ENCODE assay signal across 14 mouse cellular contexts in genomic region chr13:69792541-69793009, GRCm38 (mm10). TPM values are rescaled to one million over a fixed set of nuclear protein-coding genes. Genes with fewer than 3 reads are reported as not detected.
A peak's percentile ranks its signal among the peaks of the same experiment; 100 is the strongest.
DNase-seq lines count a peak whose midpoint lies in the region; ATAC-seq lines count a peak whose summit lies in the region.
"Had no signal": no experiment of that assay in that cellular context is flagged by ENCODE, and none has a peak within 500 bp of the region (broad histone marks: within the 10 kb centered on the region; RNA-seq: fewer than 3 reads in every experiment).

No protein-coding gene starts in this region.

- ATAC-seq in kidney, embryonic 14.5 days (ENCODE audit: low FRiP score, low TSS enrichment), result 0 out of 2 replicates have a peak, but pooled peaks have one; percentile 41
- peak; percentile 67; the same call in 1 of the 2 replicates for ATAC-seq in hindbrain, embryonic 15.5 days (ENCODE audit: low FRiP score, low read depth)
- no peak for ATAC-seq in monocyte, adult 5-6 weeks (replicated peaks; ENCODE audit: insufficient number of reproducible peaks, low FRiP score, low TSS enrichment, poor library complexity, severe bottlenecking)
- ATAC-seq: activated CD4-positive, CD25-positive, alpha-beta regulatory T cell, adult 4 months; liver, postnatal 0 days had no signal

- H3K36me3 ChIP-seq in kidney, embryonic 14.5 days (ENCODE audit: control insufficient read depth, insufficient read depth, low read length), result no peaks in the 10 kb centered on the region
- H3K36me3 ChIP-seq in hindbrain, embryonic 15.5 days, result no peaks in the 10 kb centered on the region

- H3K4me2 ChIP-seq in kidney, embryonic 14.5 days (replicated peaks; ENCODE audit: low read depth, low read length), result no peak overlapping the region
- H3K4me2 ChIP-seq in hindbrain, embryonic 15.5 days, result peak overlapping the region; percentile 22

- H3K9ac ChIP-seq in kidney, embryonic 14.5 days (ENCODE audit: low read depth, low read length), result no peak overlapping the region
- H3K9ac ChIP-seq in hindbrain, embryonic 15.5 days, result no peak overlapping the region
- H3K9ac ChIP-seq: liver, postnatal 0 days had no signal

- no peak overlapping the region for H3K27ac ChIP-seq in kidney, embryonic 14.5 days (ENCODE audit: low read depth, low read length)
- 0 out of 2 replicates have a peak overlapping the region, but pooled peaks have one; percentile 39 for H3K27ac ChIP-seq in hindbrain, embryonic 15.5 days (replicated peaks)

- H3K4me3 ChIP-seq in kidney, embryonic 14.5 days (ENCODE audit: low read length), result no peak overlapping the region
- no peak overlapping the region for H3K4me3 ChIP-seq in hindbrain, embryonic 15.5 days

- DNase-seq in kidney, adult 8-10 months, result no peak
- DNase-seq in Muller cell, postnatal 12 days (ENCODE audit: inconsistent ontology term), result peak; percentile 38
- peak; percentile 28 for DNase-seq in adrenal gland, postnatal 10 days
- DNase-seq in spleen, adult 12 weeks (ENCODE audit: low spot score), result no peak
- DNase-seq: cerebellum, adult 8-10 months; gastrocnemius, postnatal 10 days; heart, postnatal 10 days; kidney, postnatal 14 days; liver, postnatal 0 days had no signal

- no peaks in the 10 kb centered on the region for H3K4me1 ChIP-seq in kidney, embryonic 14.5 days (ENCODE audit: control insufficient read depth, insufficient read depth, low read length)
- peaks cover 10% of the 10 kb centered on the region; the same call in 1 of the 2 replicates for H3K4me1 ChIP-seq in hindbrain, embryonic 15.5 days (replicated peaks)

- WGBS in kidney, embryonic 14.5 days, result 29% methylated on average over 12 of the region's 12 CpGs
- WGBS in hindbrain, embryonic 15.5 days, result 42% methylated on average over 12 of the region's 12 CpGs

- H3K27me3 ChIP-seq in kidney, embryonic 14.5 days (ENCODE audit: control insufficient read depth, insufficient read depth, low read length), result no peaks in the 10 kb centered on the region
- H3K27me3 ChIP-seq in hindbrain, embryonic 15.5 days, result no peaks in the 10 kb centered on the region

- no peaks in the 10 kb centered on the region for H3K9me3 ChIP-seq in kidney, embryonic 14.5 days (ENCODE audit: control insufficient read depth, low read length)
- no peaks in the 10 kb centered on the region for H3K9me3 ChIP-seq in hindbrain, embryonic 15.5 days

RNA-seq across cellular contexts. Expression of gene Med10, which starts 9.6 kb away (rescaled TPM):
- polyA plus RNA-seq in kidney, embryonic 14.5 days (2014; fragmentation: Nextera tagmentation; extraction: Ambion mirVana), result 155 and 194 TPM in 2 replicates
- total RNA-seq in adrenal gland, postnatal 10 days (2021), result 10 to 100 TPM; 55.0 to 62.9 TPM
- polyA plus RNA-seq in hindbrain, embryonic 15.5 days (2015; fragmentation: Nextera tagmentation; extraction: Ambion mirVana), result 139 TPM in 2 replicates
- total RNA-seq in monocyte, adult 5-6 weeks (2017), result 66.5 to 111 TPM (median 103 TPM) in 3 replicates

RNA-seq across cellular contexts. Expression of gene Ube2ql1, which starts 52.9 kb away (rescaled TPM):
- polyA plus RNA-seq in kidney, embryonic 14.5 days (2014; fragmentation: Nextera tagmentation; extraction: Ambion mirVana), result 0.73 and 1.1 TPM in 2 replicates
- 1 to 10 TPM; 1.6 to 1.7 TPM for total RNA-seq in adrenal gland, postnatal 10 days (2021)
- 30.5 and 32.0 TPM in 2 replicates for polyA plus RNA-seq in hindbrain, embryonic 15.5 days (2015; fragmentation: Nextera tagmentation; extraction: Ambion mirVana)
- not detected in 3 replicates for total RNA-seq in monocyte, adult 5-6 weeks (2017)
- polyA plus RNA-seq: activated CD4-positive, CD25-positive, alpha-beta regulatory T cell, adult 4 months; liver, postnatal 0 days; testis, adult 2 months had no signal

Comparison
In these comparisons a context has a peak if more than half of its experiments do, and no peak if none do; other contexts are left out.
1. DNase-seq: peak in Muller cell, postnatal 12 days (single experiment) and adrenal gland, postnatal 10 days (single experiment); none in kidney, adult 8-10 months (0 of 2) and spleen, adult 12 weeks (single experiment).